Mouse (Mus musculus) embryonic fibroblast, embryonic 13.5 days (primary cell): ENCODE data around the gene Olfr374.

Source experiments
- CTCF ChIP-seq: IDR thresholded peaks from 2 replicates; pipeline ENCODE4 v1.5.1; 2011; ENCODE audit warnings: mild to moderate bottlenecking, control low read depth, low read length, moderate library complexity, borderline replicate concordance; ENCODE audit not compliant: insufficient read depth
- POLR2A ChIP-seq: IDR thresholded peaks from 2 replicates; pipeline ENCODE4 v1.6.1; 2011; ENCODE audit warnings: low read depth, mild to moderate bottlenecking, control low read depth, low read length, moderate library complexity

DNA sequence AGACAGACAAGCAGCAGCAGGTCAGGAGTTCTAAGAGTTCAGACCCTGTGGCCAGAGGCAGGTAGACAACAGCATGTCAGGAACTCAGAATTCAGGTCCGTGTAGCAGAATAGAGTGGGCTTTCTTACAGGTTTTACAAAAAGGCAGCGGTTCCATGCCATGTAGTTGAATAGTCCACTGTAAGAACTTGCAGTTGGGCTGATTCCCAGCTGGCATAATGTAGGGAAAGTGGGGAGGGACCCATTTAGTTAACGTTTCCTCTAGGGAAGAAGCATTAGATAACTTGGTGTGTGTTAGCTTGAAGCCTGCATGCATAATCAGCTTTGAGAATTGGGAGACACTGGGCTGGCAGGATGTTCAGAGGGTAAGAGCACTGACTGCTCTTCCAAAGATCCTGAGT, 51.9 kb downstream of the Olfr374 start:
- TF ChIP-seq CTCF (no peak), POLR2A (no peak)
